Mouse (Mus musculus) hindbrain, postnatal 0 days (tissue): ENCODE results near the gene Msln. TPM values are rescaled to one million over a fixed set of nuclear protein-coding genes. Genes with fewer than 3 reads are reported as not detected.
A peak's percentile ranks its signal among the peaks of the same experiment; 100 is the strongest.

Source experiments
- ATAC-seq: fragments of 200-750 bp; cut with Nextera tagmentation; 2 replicates; pipeline ENCODE4 v1.8.0; 2017; ENCODE audit warnings: mild to moderate bottlenecking, moderate TSS enrichment, moderate library complexity
- DNase-seq: peaks from one replicate; pipeline ENCODE4 v3.0.0-alpha.2; 2015; ENCODE audit warnings: low spot score
- H3K27ac ChIP-seq: fragments of 300-500 bp; sonication (generic); 2 replicates; pipeline ENCODE4 v1.5.1; 2014; ENCODE audit warnings: mild to moderate bottlenecking
- H3K27me3 ChIP-seq: fragments of 300-500 bp; sonication (generic); 2 replicates; pipeline ENCODE4 v1.6.1; 2014; ENCODE audit warnings: low read length, mixed read lengths; ENCODE audit not compliant: insufficient read depth
- H3K36me3 ChIP-seq: fragments of 300-500 bp; sonication (generic); 2 replicates; pipeline ENCODE4 v1.6.1; 2014; ENCODE audit warnings: low read length, mixed read lengths; ENCODE audit not compliant: insufficient read depth
- H3K4me1 ChIP-seq: fragments of 300-500 bp; sonication (generic); 2 replicates; pipeline ENCODE4 v1.6.1; 2014; ENCODE audit warnings: antibody characterized with exemption, low read length, mixed read lengths; ENCODE audit not compliant: insufficient read depth
- H3K4me2 ChIP-seq: fragments of 300-500 bp; sonication (generic); 2 replicates; pipeline ENCODE4 v1.6.1; 2014; ENCODE audit warnings: low read depth, mild to moderate bottlenecking, low read length, moderate library complexity, mixed read lengths
- H3K4me3 ChIP-seq: fragments of 300-500 bp; sonication (generic); 2 replicates; pipeline ENCODE4 v1.5.1; 2014; ENCODE audit warnings: low read length
- H3K9ac ChIP-seq: fragments of 300-500 bp; sonication (generic); replicated peaks from 2 replicates; pipeline ENCODE4 v1.6.1; 2014; ENCODE audit warnings: mild to moderate bottlenecking, low read length, moderate library complexity, mixed read lengths
- H3K9me3 ChIP-seq: fragments of 300-500 bp; sonication (generic); 2 replicates; pipeline ENCODE4 v1.6.1; 2016; ENCODE audit warnings: low read length, mixed read lengths
- CTCF ChIP-seq: IDR thresholded peaks from 2 replicates; pipeline ENCODE4 v1.5.1; 2016; ENCODE audit warnings: antibody characterized with exemption, control low read depth, low read depth
- WGBS: fragments of 180-500 bp; shearing (Covaris S2); extraction: QIAGEN DNeasy Blood & Tissue Kit; methylation state at CpG from one replicate; pipeline ENCODE4 v1.1.7; 2014; 5-methylcytosine and 5-hydroxymethylcytosine counted together
- polyA plus RNA-seq: library from polyadenylated mRNA; unstranded; fragments of >200 nt; fragmentation: Nextera tagmentation; extraction: Ambion mirVana; gene quantifications from 2 replicates; pipeline ENCODE4 v1.2.1, GENCODE M21; 2015
- total RNA-seq: library from RNA; depleted of rRNA; stranded (reverse); fragments of >200 nt; gene quantifications from 2 replicates; pipeline ENCODE4 v1.2.3, GENCODE M21; 2014

Gene Msln
- total and polyA plus RNA-seq, 2 experiments from 2014 or later: 1.1 to 2.0 TPM

GRCm38 (mm10) chr17:25757691-25758090 lies 3.5 kb upstream of the Msln start:
- DNase-seq (no peak), ATAC-seq (no peak)
- TF ChIP-seq CTCF: no peak
- Histone ChIP-seq H3K9me3 (no peaks in the 10 kb centered on the region), H3K4me1 (no peaks in the 10 kb centered on the region), H3K36me3 (no peaks in the 10 kb centered on the region), H3K27me3 (no peaks in the 10 kb centered on the region), H3K9ac (no peak overlapping the region), H3K4me2 (no peak overlapping the region), H3K27ac (no peak overlapping the region), H3K4me3 (no peak overlapping the region)
- WGBS: 78% methylated on average over 3 of the region's 3 CpGs

- no peak overlapping the region for H3K4me3 ChIP-seq
- no peaks in the 10 kb centered on the region for H3K9me3 ChIP-seq
- no peak overlapping the region for H3K4me2 ChIP-seq
- no peak overlapping the region for H3K27ac ChIP-seq
- H3K27me3 ChIP-seq: no peaks in the 10 kb centered on the region
- 81% methylated on average over 9 of the region's 9 CpGs for WGBS
- ATAC-seq (no peak), DNase-seq (no peak)
- TF ChIP-seq CTCF: no peak
- no peaks in the 10 kb centered on the region for H3K36me3 ChIP-seq
- no peaks in the 10 kb centered on the region for H3K4me1 ChIP-seq
- H3K9ac ChIP-seq: no peak overlapping the region
Measured at GRCm38 (mm10) chr17:25756378-25757242, 2.4 kb upstream of the Msln start.

- no peaks in the 10 kb centered on the region for H3K27me3 ChIP-seq
- H3K36me3 ChIP-seq: no peaks in the 10 kb centered on the region
- H3K9me3 ChIP-seq: no peaks in the 10 kb centered on the region
- 59% methylated on average over 4 of the region's 4 CpGs for WGBS
- ATAC-seq (no peak), DNase-seq (no peak)
- no peak overlapping the region for H3K4me3 ChIP-seq
- no peaks in the 10 kb centered on the region for H3K4me1 ChIP-seq
- H3K27ac ChIP-seq: no peak overlapping the region
- no peak overlapping the region for H3K9ac ChIP-seq
- H3K4me2 ChIP-seq: no peak overlapping the region
- no peak for TF ChIP-seq CTCF
Measured at GRCm38 (mm10) chr17:25755627-25756377, 1.6 kb upstream of the Msln start.

GRCm38 (mm10) chr17:25755086-25755485 lies 908 bp upstream of the Msln start:
- TF ChIP-seq CTCF: no peak
- no peaks in the 10 kb centered on the region for H3K4me1 ChIP-seq
- H3K4me3 ChIP-seq: no peak overlapping the region
- H3K36me3 ChIP-seq: no peaks in the 10 kb centered on the region
- no peaks in the 10 kb centered on the region for H3K9me3 ChIP-seq
- H3K27me3 ChIP-seq: no peaks in the 10 kb centered on the region
- ATAC-seq: no peak
- H3K27ac ChIP-seq: no peak overlapping the region
- H3K4me2 ChIP-seq: no peak overlapping the region
- DNase-seq: no peak
- WGBS: 78% methylated on average over 4 of the region's 4 CpGs
- H3K9ac ChIP-seq: no peak overlapping the region

GRCm38 (mm10) chr17:25751446-25751845 lies 2.7 kb downstream of the Msln start:
- no peak overlapping the region for H3K27ac ChIP-seq
- H3K9me3 ChIP-seq: no peaks in the 10 kb centered on the region
- TF ChIP-seq CTCF: no peak
- H3K4me3 ChIP-seq: no peak overlapping the region
- ATAC-seq (peak; percentile 47; the same call in 1 of the 2 replicates), DNase-seq (peak; percentile 50)
- H3K36me3 ChIP-seq: no peaks in the 10 kb centered on the region
- H3K27me3 ChIP-seq: no peaks in the 10 kb centered on the region
- H3K4me2 ChIP-seq: no peak overlapping the region
- H3K9ac ChIP-seq: no peak overlapping the region
- WGBS: 33% methylated on average over 5 of the region's 5 CpGs
- H3K4me1 ChIP-seq: no peaks in the 10 kb centered on the region

GRCm38 (mm10) chr17:25749314-25749713 lies 4.9 kb downstream of the Msln start:
- no peak for TF ChIP-seq CTCF
- WGBS: 82% methylated on average over 6 of the region's 6 CpGs
- no peaks in the 10 kb centered on the region for H3K27me3 ChIP-seq

More at GRCm38 (mm10) chr17:25749314-25749713, 4.9 kb downstream of the Msln start:
- ATAC-seq (no peak), DNase-seq (no peak)
- Histone ChIP-seq H3K9ac (no peak overlapping the region), H3K4me3 (no peak overlapping the region), H3K4me2 (no peak overlapping the region), H3K9me3 (no peaks in the 10 kb centered on the region), H3K27ac (no peak overlapping the region), H3K4me1 (no peaks in the 10 kb centered on the region), H3K36me3 (no peaks in the 10 kb centered on the region)
